Mouse (Mus musculus) adrenal gland, postnatal 14 days (tissue): Measurements from ENCODE around the gene Rd3l. TPM values are rescaled to one million over a fixed set of nuclear protein-coding genes. Genes with fewer than 3 reads are reported as not detected.

Experiments used
- DNase-seq: peaks from one replicate; pipeline ENCODE4 v3.0.0; 2021; ENCODE audit warnings: mixed read lengths
- long read RNA-seq, 2 experiments: library from polyadenylated mRNA; stranded (forward); transcript quantifications; one replicate each; pipeline ENCODE4 v2.0.0; 2021
- total RNA-seq: library from RNA; stranded (reverse); gene quantifications from 2 replicates; pipeline ENCODE4 v1.2.3, GENCODE M21; 2021

Rd3l gene
- not detected in 2 replicates for total RNA-seq
- long read RNA-seq, experiment 1, result 0 reads
- long read RNA-seq, experiment 2, result 0 reads

- no peak for DNase-seq
Observed at GRCm38 (mm10) chr12:111980887-111981367, at the start of gene Rd3l. TSS of gene Rd3l (minus strand) at chr12:111981317.

- no peak for DNase-seq
Observed at GRCm38 (mm10) chr12:112027408-112027807, 46.3 kb upstream of the Rd3l start.

- DNase-seq, result peak; percentile 12
Observed at GRCm38 (mm10) chr12:112025907-112026645, 45.0 kb upstream of the Rd3l start.

GRCm38 (mm10) chr12:112025457-112025856 lies 44.3 kb upstream of the Rd3l start:
- no peak for DNase-seq

GRCm38 (mm10) chr12:112024581-112025310 lies 43.6 kb upstream of the Rd3l start:
- DNase-seq, result no peak

- DNase-seq, result no peak
Observed at GRCm38 (mm10) chr12:112023306-112023705, 42.2 kb upstream of the Rd3l start.

GRCm38 (mm10) chr12:112016346-112016745 lies 35.2 kb upstream of the Rd3l start:
- DNase-seq, result no peak

GRCm38 (mm10) chr12:112013271-112013801 lies 32.2 kb upstream of the Rd3l start:
- no peak for DNase-seq

GRCm38 (mm10) chr12:112012511-112013270 lies 31.6 kb upstream of the Rd3l start:
- no peak for DNase-seq

GRCm38 (mm10) chr12:112001223-112001622 lies 20.1 kb upstream of the Rd3l start:
- DNase-seq, result peak; percentile 83

- no peak for DNase-seq
Observed at GRCm38 (mm10) chr12:111999735-112000134, 18.6 kb upstream of the Rd3l start.

- DNase-seq, result no peak
Observed at GRCm38 (mm10) chr12:111995161-111995560, 14.0 kb upstream of the Rd3l start.

- DNase-seq, result no peak
Observed at GRCm38 (mm10) chr12:111992626-111993025, 11.5 kb upstream of the Rd3l start.

- peak; percentile 38 for DNase-seq
Observed at GRCm38 (mm10) chr12:111986756-111987155, 5.6 kb upstream of the Rd3l start.

- DNase-seq, result no peak
Observed at GRCm38 (mm10) chr12:111983165-111983564, 2.0 kb upstream of the Rd3l start.

- no peak for DNase-seq
Observed at GRCm38 (mm10) chr12:111981831-111982230, 714 bp upstream of the Rd3l start.

- no peak for DNase-seq
Observed at GRCm38 (mm10) chr12:111978274-111978673, 2.8 kb downstream of the Rd3l start.

- no peak for DNase-seq
Observed at GRCm38 (mm10) chr12:111977138-111977537, 4.0 kb downstream of the Rd3l start.

GRCm38 (mm10) chr12:111974578-111974977 lies 6.5 kb downstream of the Rd3l start:
- no peak for DNase-seq

- DNase-seq, result no peak
Observed at GRCm38 (mm10) chr12:111972504-111972903, 8.6 kb downstream of the Rd3l start.

GRCm38 (mm10) chr12:111971231-111971686 lies 9.9 kb downstream of the Rd3l start, which contains the start of gene Tdrd9:
TSS of gene Tdrd9 (plus strand) at chr12:111971559.
- DNase-seq, result no peak

GRCm38 (mm10) chr12:111970085-111970484 lies 11.0 kb downstream of the Rd3l start:
- DNase-seq, result no peak
